In genomic region chr4:102440119-102440481, GRCm38 (mm10) we compare ENCODE assay signal across 22 mouse cellular contexts.
DNase-seq lines count a peak whose midpoint lies in the region; ATAC-seq and TF ChIP-seq lines count a peak whose summit lies in the region.
"Had no signal": no experiment of that assay in that cellular context is flagged by ENCODE, and none has a peak within 500 bp of the region (broad histone marks: within the 10 kb centered on the region; RNA-seq: fewer than 3 reads in every experiment).

No protein-coding gene starts in this region.

- no peaks in the 10 kb centered on the region for H3K27me3 ChIP-seq in heart, embryonic 16.5 days (ENCODE audit: control insufficient read depth, insufficient read depth, low read length)
- H3K27me3 ChIP-seq in lung, embryonic 14.5 days (ENCODE audit: insufficient read depth, low read length), result no peaks in the 10 kb centered on the region
- H3K27me3 ChIP-seq in stomach, postnatal 0 days (ENCODE audit: control insufficient read depth, insufficient read depth, low read length), result no peaks in the 10 kb centered on the region
- H3K27me3 ChIP-seq: forebrain, embryonic 13.5 days; midbrain, embryonic 15.5 days; Patski had no signal

- no peak for TF ChIP-seq CTCF in lung, embryonic 14.5 days (IDR thresholded peaks at IDR 0.05; ENCODE audit: low read depth)
- no peak for TF ChIP-seq CTCF in lung, adult 2 months (IDR thresholded peaks at IDR 0.05; ENCODE audit: insufficient read depth, low read length)
- no peak for TF ChIP-seq CTCF in stomach, postnatal 0 days (IDR thresholded peaks at IDR 0.05; ENCODE audit: low read depth)

- H3K9ac ChIP-seq in heart, embryonic 16.5 days (ENCODE audit: low read length), result no peak overlapping the region
- H3K9ac ChIP-seq in lung, embryonic 14.5 days, result no peak overlapping the region
- H3K9ac ChIP-seq in stomach, postnatal 0 days (ENCODE audit: low read length), result no peak overlapping the region
- H3K9ac ChIP-seq: forebrain, embryonic 13.5 days; liver, embryonic 14.5 days; midbrain, embryonic 15.5 days had no signal

- peak; percentile 58 for ATAC-seq in frontal cortex, adult (ENCODE audit: low TSS enrichment)
- ATAC-seq in heart, embryonic 16.5 days (replicated peaks; ENCODE audit: extremely low read depth, insufficient read depth, low FRiP score), result no peak
- ATAC-seq in lung, embryonic 14.5 days (ENCODE audit: insufficient read depth), result no peak
- no peak for ATAC-seq in stomach, postnatal 0 days (ENCODE audit: low FRiP score, low TSS enrichment)
- ATAC-seq: activated CD4-positive, CD25-positive, alpha-beta regulatory T cell, adult 4 months; hindbrain, postnatal 0 days; midbrain, embryonic 15.5 days; Patski had no signal

- no peak for TF ChIP-seq POLR2A in lung, adult 2 months (IDR thresholded peaks at IDR 0.05; ENCODE audit: borderline replicate concordance, extremely low read depth, low read depth, low read length)

- no peak overlapping the region for H3K4me3 ChIP-seq in heart, embryonic 16.5 days (ENCODE audit: low read length)
- no peak overlapping the region for H3K4me3 ChIP-seq in lung, embryonic 14.5 days (ENCODE audit: low read depth, low read length)
- no peak overlapping the region for H3K4me3 ChIP-seq in lung, adult 2 months (replicated peaks; ENCODE audit: extremely low read depth, low read depth, low read length)
- H3K4me3 ChIP-seq in stomach, postnatal 0 days (ENCODE audit: low read depth, low read length), result no peak overlapping the region
- H3K4me3 ChIP-seq: forebrain, embryonic 13.5 days; midbrain, embryonic 15.5 days had no signal

- H3K9me3 ChIP-seq in heart, embryonic 16.5 days (replicated peaks; ENCODE audit: control insufficient read depth, low read length), result no peaks in the 10 kb centered on the region
- no peaks in the 10 kb centered on the region for H3K9me3 ChIP-seq in lung, embryonic 14.5 days (ENCODE audit: low read depth, low read length)
- H3K9me3 ChIP-seq in stomach, postnatal 0 days (ENCODE audit: control insufficient read depth, low read length), result no peaks in the 10 kb centered on the region
- H3K9me3 ChIP-seq: forebrain, embryonic 13.5 days; midbrain, embryonic 15.5 days had no signal

- peaks cover 29% of the 10 kb centered on the region for H3K4me1 ChIP-seq in heart, embryonic 16.5 days (ENCODE audit: control insufficient read depth, insufficient read depth, low read length)
- peaks cover 5% of the 10 kb centered on the region; the same call in 1 of the 2 replicates for H3K4me1 ChIP-seq in lung, embryonic 14.5 days (ENCODE audit: insufficient read depth)
- 0 out of 2 replicates have a peak, but pooled peaks cover 3% of the 10 kb centered on the region for H3K4me1 ChIP-seq in lung, adult 2 months (ENCODE audit: control insufficient read depth, insufficient read depth, low read length)
- H3K4me1 ChIP-seq in stomach, postnatal 0 days (replicated peaks; ENCODE audit: control insufficient read depth, insufficient read depth), result no peaks in the 10 kb centered on the region

- H3K4me2 ChIP-seq in heart, embryonic 16.5 days (ENCODE audit: low read depth, low read length), result peak overlapping the region; percentile 34
- H3K4me2 ChIP-seq in lung, embryonic 14.5 days, result no peak overlapping the region
- H3K4me2 ChIP-seq in stomach, postnatal 0 days (replicated peaks; ENCODE audit: low read depth), result no peak overlapping the region
- H3K4me2 ChIP-seq: forebrain, embryonic 13.5 days; midbrain, embryonic 15.5 days had no signal

- H3K36me3 ChIP-seq in heart, embryonic 16.5 days (ENCODE audit: control insufficient read depth, insufficient read depth), result no peaks in the 10 kb centered on the region
- no peaks in the 10 kb centered on the region for H3K36me3 ChIP-seq in lung, embryonic 14.5 days (ENCODE audit: insufficient read depth)
- no peaks in the 10 kb centered on the region for H3K36me3 ChIP-seq in stomach, postnatal 0 days (ENCODE audit: control insufficient read depth, insufficient read depth, low read length)
- H3K36me3 ChIP-seq: midbrain, embryonic 15.5 days had no signal

- DNase-seq in frontal cortex, postnatal 10 days (ENCODE audit: low spot score in 2 of 2), result no peak
- DNase-seq in heart, postnatal 14 days, result no peak
- DNase-seq in lung, embryonic 14.5 days, result peak; percentile 36
- no peak for DNase-seq in lung, adult 2 months
- DNase-seq in adrenal gland, adult 2 months, result no peak
- DNase-seq in stomach, postnatal 0 days (ENCODE audit: low spot score), result no peak
- DNase-seq: adrenal gland, postnatal 25 days; cerebellum, adult 9-10 months; gastrocnemius, postnatal 10 days; kidney, postnatal 36 days; left cerebral cortex, postnatal 4 days; lung, postnatal 10 days; right cerebral cortex, adult 18-20 months; thymus, adult 18-20 months had no signal

- WGBS in heart, embryonic 16.5 days, result 29% methylated on average over 4 of the region's 4 CpGs
- WGBS in lung, embryonic 14.5 days, result 42% methylated on average over 4 of the region's 4 CpGs
- 60% methylated on average over 4 of the region's 4 CpGs for WGBS in lung, adult 2 months
- WGBS in stomach, postnatal 0 days, result 25% methylated on average over 4 of the region's 4 CpGs

- TF ChIP-seq EP300 in stomach, postnatal 0 days (optimal IDR thresholded peaks at IDR 0.05), result no peak

- intact Hi-C loops in heart, postnatal 14 days (cut with DNase I), result no loop called here

- H3K27ac ChIP-seq in heart, embryonic 16.5 days (ENCODE audit: low read length), result peak overlapping the region; percentile 96
- H3K27ac ChIP-seq in lung, embryonic 14.5 days (ENCODE audit: low read depth), result peak overlapping the region; percentile 6; the same call in 1 of the 2 replicates
- H3K27ac ChIP-seq in stomach, postnatal 0 days (replicated peaks), result no peak overlapping the region
- H3K27ac ChIP-seq: forebrain, embryonic 13.5 days; hindbrain, postnatal 0 days; liver, embryonic 14.5 days; midbrain, embryonic 15.5 days had no signal
